Mouse (Mus musculus) 3T3-L1 (cell line): ENCODE measurements around the gene Plekha5.
"Not testable (repeated sequence)": the region's sequence is repeated elsewhere in the genome, so short reads cannot be mapped to it uniquely, and the experiment has no call there.

ENCODE experiments used
- DNase-seq: peaks from one replicate; pipeline ENCODE4 v3.0.0-alpha.2; 2015; ENCODE audit warnings: low read depth, low spot score

Plekha5 gene

GRCm38 (mm10) chr6:140489570-140489969 is 65.7 kb downstream of the Plekha5 start:
- DNase-seq: no peak

- DNase-seq: no peak
These were observed 66.4 kb downstream of the Plekha5 start for GRCm38 (mm10) chr6:140490220-140490619.

- DNase-seq: no peak
These were observed 67.2 kb downstream of the Plekha5 start for GRCm38 (mm10) chr6:140490921-140491537.

GRCm38 (mm10) chr6:140492043-140492442 is 68.2 kb downstream of the Plekha5 start:
- no peak for DNase-seq

- DNase-seq: no peak
These were observed 74.2 kb downstream of the Plekha5 start for GRCm38 (mm10) chr6:140498074-140498473.

GRCm38 (mm10) chr6:140498958-140499357 is 75.1 kb downstream of the Plekha5 start:
- DNase-seq: no peak

GRCm38 (mm10) chr6:140500829-140501228 is 77.0 kb downstream of the Plekha5 start:
- DNase-seq: not testable (repeated sequence)

GRCm38 (mm10) chr6:140501841-140502240 is 78.0 kb downstream of the Plekha5 start:
- DNase-seq: no peak

GRCm38 (mm10) chr6:140504796-140505195 is 80.9 kb downstream of the Plekha5 start:
- no peak for DNase-seq

- no peak for DNase-seq
These were observed 83.8 kb downstream of the Plekha5 start for GRCm38 (mm10) chr6:140507605-140508004.

- peak; percentile 50 for DNase-seq
These were observed 84.8 kb downstream of the Plekha5 start for GRCm38 (mm10) chr6:140508475-140509150.

GRCm38 (mm10) chr6:140509151-140509530 is 85.3 kb downstream of the Plekha5 start:
- DNase-seq: no peak

- peak; percentile 63 for DNase-seq
These were observed 88.2 kb downstream of the Plekha5 start for GRCm38 (mm10) chr6:140512016-140512415.

GRCm38 (mm10) chr6:140512427-140512826 is 88.6 kb downstream of the Plekha5 start:
- DNase-seq: no peak

- peak; percentile 73 for DNase-seq
These were observed 90.6 kb downstream of the Plekha5 start for GRCm38 (mm10) chr6:140514205-140515110.

GRCm38 (mm10) chr6:140515550-140515949 is 91.7 kb downstream of the Plekha5 start:
- DNase-seq: no peak

GRCm38 (mm10) chr6:140516202-140516601 is 92.3 kb downstream of the Plekha5 start:
- no peak for DNase-seq

GRCm38 (mm10) chr6:140517188-140517587 is 93.3 kb downstream of the Plekha5 start:
- peak; percentile 61 for DNase-seq

- no peak for DNase-seq
These were observed 95.2 kb downstream of the Plekha5 start for GRCm38 (mm10) chr6:140519019-140519418.

- no peak for DNase-seq
These were observed 95.8 kb downstream of the Plekha5 start for GRCm38 (mm10) chr6:140519488-140520159.

- DNase-seq: no peak
These were observed 97.1 kb downstream of the Plekha5 start for GRCm38 (mm10) chr6:140520961-140521360.

- no peak for DNase-seq
These were observed 98.0 kb downstream of the Plekha5 start for GRCm38 (mm10) chr6:140521832-140522231.
